Mouse (Mus musculus): ENCODE data around the gene Shisa8. TPM values are rescaled to one million over a fixed set of nuclear protein-coding genes. Genes with fewer than 3 reads are reported as not detected.
A peak's percentile ranks its signal among the peaks of the same experiment; 100 is the strongest.

The Shisa8 gene
- polyA plus RNA-seq, 1 experiment from 2014 or later, result 0.34 TPM

- Histone ChIP-seq H3K4me1 (peaks cover 39% of the 10 kb centered on the region), H3K27ac (no peak overlapping the region), H3K4me2 (replicated peaks) (no peak overlapping the region), H3K36me3 (peaks cover 22% of the 10 kb centered on the region), H3K9me3 (no peaks in the 10 kb centered on the region), H3K4me3 (no peak overlapping the region), H3K27me3 (peaks cover 99% of the 10 kb centered on the region), H3K9ac (no peak overlapping the region)
- ATAC-seq (ENCODE audit: low FRiP score, low read depth), result no peak
- WGBS, result 73% methylated on average over 13 of the region's 13 CpGs
Measured at GRCm38 (mm10) chr15:82209295-82210050, 3.1 kb downstream of the Shisa8 start.

DNA sequence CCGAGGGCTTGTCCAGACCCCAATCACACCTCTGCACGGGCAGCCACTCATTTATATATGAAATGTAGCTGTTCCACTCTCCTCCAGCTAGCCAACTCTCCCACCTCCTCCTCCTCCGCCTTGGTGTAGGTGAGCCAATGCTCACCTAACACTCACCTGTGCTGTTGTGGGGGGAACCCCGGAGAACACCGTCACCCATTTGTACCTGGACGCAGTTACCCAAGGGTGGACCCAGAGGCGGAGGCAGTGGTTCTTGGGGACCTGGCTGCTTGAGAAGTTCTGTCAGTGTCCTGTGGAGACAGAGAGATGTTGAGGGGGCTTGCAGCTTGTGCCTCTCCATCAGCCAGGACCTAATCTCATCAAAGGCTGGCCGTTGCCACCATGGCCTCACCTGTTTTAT, 4.3 kb downstream of the Shisa8 start:
- no peaks in the 10 kb centered on the region for H3K9me3 ChIP-seq
- no peak overlapping the region for H3K4me3 ChIP-seq
- no peak overlapping the region for H3K27ac ChIP-seq
- H3K9ac ChIP-seq, result no peak overlapping the region
- 78% methylated on average over 8 of the region's 8 CpGs for WGBS
- no peak for ATAC-seq (ENCODE audit: low FRiP score, low read depth)
- no peak overlapping the region for H3K4me2 ChIP-seq (replicated peaks)
- H3K27me3 ChIP-seq, result peaks cover 98% of the 10 kb centered on the region
- peaks cover 39% of the 10 kb centered on the region for H3K4me1 ChIP-seq
- H3K36me3 ChIP-seq, result peaks cover 33% of the 10 kb centered on the region

DNA sequence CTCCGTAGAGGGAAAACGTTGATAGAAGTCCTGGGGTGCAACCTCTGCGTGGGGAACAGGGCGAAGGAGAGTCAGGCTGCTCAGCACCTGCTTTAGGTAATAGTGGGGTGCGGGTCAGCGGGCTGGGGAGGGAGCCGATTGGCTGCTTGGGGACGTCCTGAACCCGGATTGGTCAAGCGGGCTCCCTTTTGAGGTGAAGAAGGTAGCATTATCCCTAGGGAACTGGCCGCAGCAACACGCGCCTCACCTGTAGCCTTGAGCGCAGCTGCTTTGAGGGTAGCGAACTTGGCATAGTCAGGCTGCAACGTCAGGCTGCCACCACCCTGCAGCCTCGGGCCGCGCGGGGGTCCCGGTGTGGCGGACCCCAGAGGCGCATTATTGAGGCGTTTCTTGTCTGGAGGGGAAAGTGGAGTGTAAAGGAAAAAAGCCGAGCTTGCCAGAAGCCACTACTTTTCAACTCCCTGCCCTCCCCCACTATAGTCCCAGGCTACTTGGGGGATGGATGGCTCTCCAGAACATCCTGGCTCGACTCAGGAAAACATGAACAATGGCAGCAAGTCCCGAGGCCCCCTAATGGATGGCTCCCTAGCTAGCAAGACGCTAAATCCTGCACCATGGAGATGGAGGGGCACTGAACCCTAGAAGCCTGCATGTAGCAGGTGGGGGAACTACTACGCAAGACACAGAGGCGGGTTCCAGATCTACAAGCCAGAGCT, 5.0 kb downstream of the Shisa8 start:
- Histone ChIP-seq H3K4me3 (peak overlapping the region; percentile 10; the same call in 1 of the 2 replicates), H3K4me2 (replicated peaks) (peak overlapping the region; percentile 40), H3K27me3 (peaks cover 91% of the 10 kb centered on the region), H3K36me3 (peaks cover 40% of the 10 kb centered on the region), H3K9ac (no peak overlapping the region), H3K9me3 (no peaks in the 10 kb centered on the region), H3K27ac (no peak overlapping the region), H3K4me1 (peaks cover 37% of the 10 kb centered on the region)
- ATAC-seq (ENCODE audit: low FRiP score, low read depth), result no peak
- 13% methylated on average over 30 of the region's 30 CpGs for WGBS

DNA sequence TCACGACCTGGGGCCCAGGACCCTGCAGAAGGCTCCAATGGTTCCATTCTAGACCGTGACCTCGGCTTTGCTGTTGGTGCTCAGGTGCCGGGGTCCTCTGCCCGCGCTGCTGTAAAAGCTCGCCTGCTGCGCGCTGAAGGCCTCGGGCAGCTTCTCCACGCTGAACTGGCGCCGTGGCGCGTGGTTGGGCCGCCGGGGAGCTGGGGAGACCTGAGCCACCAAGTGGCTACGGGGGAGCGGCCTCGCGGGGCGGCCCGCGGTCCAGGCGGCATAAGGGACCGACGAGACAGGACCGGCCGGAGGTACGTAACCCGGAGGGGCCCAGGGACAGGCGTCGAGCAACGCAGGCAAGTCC, 5.5 kb downstream of the Shisa8 start:
- H3K9me3 ChIP-seq, result no peaks in the 10 kb centered on the region
- WGBS, result 9% methylated on average over 34 of the region's 34 CpGs
- H3K27ac ChIP-seq, result no peak overlapping the region
- peaks cover 31% of the 10 kb centered on the region for H3K4me1 ChIP-seq
- peak overlapping the region; percentile 10 for H3K4me3 ChIP-seq
- no peak for ATAC-seq (ENCODE audit: low FRiP score, low read depth)
- H3K9ac ChIP-seq, result peak overlapping the region; percentile 13; the same call in 1 of the 2 replicates
- H3K4me2 ChIP-seq (replicated peaks), result peak overlapping the region; percentile 40
- H3K27me3 ChIP-seq, result peaks cover 86% of the 10 kb centered on the region
- peaks cover 46% of the 10 kb centered on the region for H3K36me3 ChIP-seq

DNA sequence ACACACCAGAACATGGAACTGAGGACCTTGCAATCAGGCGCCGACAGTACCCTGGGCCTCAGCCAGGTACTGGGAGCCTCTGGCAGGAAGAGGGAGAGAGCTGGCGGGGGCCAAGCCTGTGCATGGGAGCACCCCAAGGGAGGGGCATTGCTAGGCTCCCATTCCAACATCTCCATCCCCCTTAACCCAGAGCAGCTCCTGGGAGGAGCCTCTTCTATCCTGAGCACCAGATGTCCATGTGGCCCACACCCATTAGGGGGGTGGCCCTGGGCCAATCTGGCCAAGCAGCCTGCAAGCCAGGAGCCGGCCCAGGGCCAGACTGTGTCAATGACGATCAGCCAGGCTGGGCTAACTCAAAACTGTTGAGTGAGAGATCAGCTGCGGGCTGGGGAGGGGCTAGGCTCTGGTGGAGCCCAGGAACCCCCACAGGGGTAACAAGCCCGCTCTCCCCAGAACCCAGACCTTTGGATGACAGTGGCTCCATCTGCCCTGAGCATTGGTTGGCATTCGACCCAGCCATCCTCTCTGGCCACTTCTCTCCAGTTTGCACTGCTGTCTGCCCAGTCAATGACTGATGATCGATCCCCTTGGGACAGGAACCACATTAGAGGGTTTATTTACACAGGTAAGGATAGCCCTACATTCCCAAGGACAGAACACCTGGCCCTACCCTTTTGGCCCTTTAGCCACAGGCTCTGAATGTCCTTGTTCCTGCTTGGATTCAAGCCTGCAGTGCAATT, 6.1 kb downstream of the Shisa8 start:
- 49% methylated on average over 9 of the region's 9 CpGs for WGBS
- H3K36me3 ChIP-seq, result peaks cover 51% of the 10 kb centered on the region
- H3K27ac ChIP-seq, result no peak overlapping the region
- ATAC-seq (ENCODE audit: low FRiP score, low read depth), result peak; percentile 11; the same call in 1 of the 2 replicates
- H3K4me3 ChIP-seq, result 0 out of 2 replicates have a peak overlapping the region, but pooled peaks have one; percentile 10
- H3K27me3 ChIP-seq, result peaks cover 80% of the 10 kb centered on the region
- H3K9ac ChIP-seq, result 0 out of 2 replicates have a peak overlapping the region, but pooled peaks have one; percentile 0
- no peak overlapping the region for H3K4me2 ChIP-seq (replicated peaks)
- H3K9me3 ChIP-seq, result no peaks in the 10 kb centered on the region
- peaks cover 26% of the 10 kb centered on the region for H3K4me1 ChIP-seq

- 60% methylated on average over 8 of the region's 10 CpGs for WGBS
- Histone ChIP-seq H3K36me3 (peaks cover 67% of the 10 kb centered on the region), H3K27me3 (peaks cover 63% of the 10 kb centered on the region), H3K9me3 (no peaks in the 10 kb centered on the region), H3K9ac (no peak overlapping the region), H3K4me1 (peaks cover 18% of the 10 kb centered on the region), H3K4me2 (replicated peaks) (no peak overlapping the region), H3K27ac (no peak overlapping the region), H3K4me3 (no peak overlapping the region)
- 0 out of 2 replicates have a peak, but pooled peaks have one; percentile 31 for ATAC-seq (ENCODE audit: low FRiP score, low read depth)
Measured at GRCm38 (mm10) chr15:82204680-82205371, 7.8 kb downstream of the Shisa8 start.

DNA sequence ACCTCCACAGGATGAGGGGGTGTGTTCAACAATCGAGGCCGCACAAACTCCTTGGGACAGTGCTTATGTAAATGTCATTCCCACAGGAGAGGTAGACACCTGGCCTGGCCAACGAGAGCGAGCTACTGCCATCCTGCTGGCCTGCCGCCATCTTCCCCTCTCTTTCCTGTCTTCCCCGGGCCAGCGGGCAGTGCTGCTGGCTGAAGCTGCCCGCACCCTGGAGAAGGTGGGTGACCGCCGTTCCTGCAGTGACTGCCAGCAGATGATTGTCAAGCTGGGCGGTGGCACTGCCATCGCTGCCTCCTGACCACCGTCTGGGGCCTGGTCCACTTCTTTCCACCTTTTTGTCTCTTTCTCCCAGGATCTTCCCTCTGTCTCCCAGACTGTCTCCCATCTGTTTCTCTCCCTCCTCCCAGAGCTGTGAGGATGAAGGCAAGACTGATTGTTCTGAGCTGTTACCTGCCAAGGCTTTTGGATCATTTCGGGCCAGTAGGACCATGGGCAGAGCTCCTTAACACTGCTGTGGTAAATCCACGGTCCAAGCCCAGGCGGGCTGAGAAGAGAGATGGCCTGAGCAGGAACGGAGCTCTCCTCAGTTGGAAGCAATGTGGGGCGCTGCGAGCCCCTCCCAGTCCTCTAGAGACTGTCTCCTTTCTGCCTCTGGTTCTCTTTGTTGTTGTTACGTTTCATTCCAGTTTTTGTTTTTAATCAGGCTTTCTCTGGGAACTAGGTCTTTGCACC, 8.8 kb downstream of the Shisa8 start:
- H3K9me3 ChIP-seq, result no peaks in the 10 kb centered on the region
- no peak for ATAC-seq (ENCODE audit: low FRiP score, low read depth)
- peaks cover 53% of the 10 kb centered on the region for H3K27me3 ChIP-seq
- H3K4me1 ChIP-seq, result peaks cover 18% of the 10 kb centered on the region
- WGBS, result 88% methylated on average over 20 of the region's 20 CpGs
- H3K36me3 ChIP-seq, result peaks cover 77% of the 10 kb centered on the region
- no peak overlapping the region for H3K4me3 ChIP-seq
- H3K27ac ChIP-seq, result no peak overlapping the region
- H3K9ac ChIP-seq, result no peak overlapping the region
- no peak overlapping the region for H3K4me2 ChIP-seq (replicated peaks)

GRCm38 (mm10) chr15:82203090-82203489, 9.5 kb downstream of the Shisa8 start:
- Histone ChIP-seq H3K27ac (no peak overlapping the region), H3K4me1 (peaks cover 18% of the 10 kb centered on the region), H3K9me3 (no peaks in the 10 kb centered on the region), H3K27me3 (peaks cover 46% of the 10 kb centered on the region), H3K9ac (no peak overlapping the region), H3K4me3 (no peak overlapping the region), H3K36me3 (peaks cover 84% of the 10 kb centered on the region), H3K4me2 (replicated peaks) (no peak overlapping the region)
- no peak for ATAC-seq (ENCODE audit: low FRiP score, low read depth)
- WGBS, result 92% methylated on average over 10 of the region's 10 CpGs

- peaks cover 94% of the 10 kb centered on the region for H3K36me3 ChIP-seq
- 94% methylated on average over 6 of the region's 6 CpGs for WGBS
- no peak for ATAC-seq (ENCODE audit: low FRiP score, low read depth)
Measured at GRCm38 (mm10) chr15:82202086-82202485, 10.5 kb downstream of the Shisa8 start.

GRCm38 (mm10) chr15:82199546-82199945, 13.1 kb downstream of the Shisa8 start:
- Histone ChIP-seq H3K4me1 (no peaks in the 10 kb centered on the region), H3K36me3 (peaks cover 98% of the 10 kb centered on the region), H3K9ac (no peak overlapping the region), H3K4me3 (no peak overlapping the region), H3K9me3 (no peaks in the 10 kb centered on the region), H3K27ac (no peak overlapping the region), H3K4me2 (replicated peaks) (no peak overlapping the region), H3K27me3 (peaks cover 10% of the 10 kb centered on the region)
- 89% methylated on average over 12 of the region's 12 CpGs for WGBS
- ATAC-seq (ENCODE audit: low FRiP score, low read depth), result 0 out of 2 replicates have a peak, but pooled peaks have one; percentile 11

More at GRCm38 (mm10) chr15:82202086-82202485, 10.5 kb downstream of the Shisa8 start:
- no peak overlapping the region for H3K4me2 ChIP-seq (replicated peaks)
- H3K9me3 ChIP-seq, result no peaks in the 10 kb centered on the region
- no peak overlapping the region for H3K27ac ChIP-seq
- H3K9ac ChIP-seq, result no peak overlapping the region
- peaks cover 36% of the 10 kb centered on the region for H3K27me3 ChIP-seq
- H3K4me3 ChIP-seq, result no peak overlapping the region
- peaks cover 12% of the 10 kb centered on the region for H3K4me1 ChIP-seq

DNA sequence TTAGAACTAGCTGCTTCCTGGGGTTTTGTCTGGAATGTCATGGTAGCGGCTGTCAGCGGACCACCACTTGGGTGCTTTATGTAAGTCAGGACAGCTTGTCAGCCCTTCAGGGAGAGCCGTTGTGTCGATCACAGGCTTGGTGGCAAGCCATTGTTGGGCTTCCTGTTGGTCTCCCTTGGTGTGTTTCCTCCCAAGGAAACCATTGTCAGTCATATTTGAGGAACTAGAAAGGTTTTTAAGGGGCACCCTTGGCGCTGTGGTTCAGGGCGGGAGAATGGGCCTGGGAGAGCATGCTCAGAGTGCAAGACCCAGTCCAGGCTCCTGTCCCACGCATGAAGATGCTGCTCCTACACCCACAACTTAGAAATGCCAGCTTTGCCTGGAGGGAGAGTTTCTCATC, 14.3 kb downstream of the Shisa8 start:
- H3K4me2 ChIP-seq (replicated peaks), result no peak overlapping the region
- H3K36me3 ChIP-seq, result peaks cover 98% of the 10 kb centered on the region
- 92% methylated on average over 7 of the region's 7 CpGs for WGBS
- no peak overlapping the region for H3K27ac ChIP-seq
- no peaks in the 10 kb centered on the region for H3K27me3 ChIP-seq
- H3K4me3 ChIP-seq, result no peak overlapping the region
- no peak for ATAC-seq (ENCODE audit: low FRiP score, low read depth)
- H3K4me1 ChIP-seq, result no peaks in the 10 kb centered on the region
- no peak overlapping the region for H3K9ac ChIP-seq
- no peaks in the 10 kb centered on the region for H3K9me3 ChIP-seq
